Mouse (Mus musculus): ENCODE measurements around the gene Syt8.
"Not testable (repeated sequence)": the region's sequence is repeated elsewhere in the genome, so short reads cannot be mapped to it uniquely, and the experiment has no call there.

Gene Syt8

GRCm38 (mm10) chr7:142434137-142434865 lies at the start of gene Syt8:
TSS of gene Syt8 (plus strand) at chr7:142434850.
- in situ Hi-C loops (cut with MseI, MboI), result no loop called here

- in situ Hi-C loops (cut with MseI, MboI), result no loop called here
Measured at GRCm38 (mm10) chr7:142385742-142386403, 48.8 kb upstream of the Syt8 start.

- in situ Hi-C loops (cut with MseI, MboI), result no loop called here
Measured at GRCm38 (mm10) chr7:142386621-142387201, 47.9 kb upstream of the Syt8 start.

GRCm38 (mm10) chr7:142387419-142388148 lies 47.1 kb upstream of the Syt8 start, which contains the start of gene Ctsd:
TSS of gene Ctsd (minus strand) at chr7:142388038.
- in situ Hi-C loops (cut with MseI, MboI), result no loop called here

- in situ Hi-C loops (cut with MseI, MboI), result no loop called here
Measured at GRCm38 (mm10) chr7:142388198-142388597, 46.5 kb upstream of the Syt8 start.

- in situ Hi-C loops (cut with MseI, MboI), result no loop called here
Measured at GRCm38 (mm10) chr7:142388740-142389139, 45.9 kb upstream of the Syt8 start.

- in situ Hi-C loops (cut with MseI, MboI), result no loop called here
Measured at GRCm38 (mm10) chr7:142389961-142390650, 44.5 kb upstream of the Syt8 start.

GRCm38 (mm10) chr7:142391108-142391507 lies 43.5 kb upstream of the Syt8 start:
- in situ Hi-C loops (cut with MseI, MboI), result no loop called here

GRCm38 (mm10) chr7:142391609-142392008 lies 43.0 kb upstream of the Syt8 start:
- in situ Hi-C loops (cut with MseI, MboI), result no loop called here

GRCm38 (mm10) chr7:142393191-142393590 lies 41.5 kb upstream of the Syt8 start:
- in situ Hi-C loops (cut with MseI, MboI), result no loop called here

- in situ Hi-C loops (cut with MseI, MboI), result no loop called here
Measured at GRCm38 (mm10) chr7:142394261-142395190, 40.1 kb upstream of the Syt8 start.

GRCm38 (mm10) chr7:142395472-142395871 lies 39.2 kb upstream of the Syt8 start:
- in situ Hi-C loops (cut with MseI, MboI), result no loop called here

GRCm38 (mm10) chr7:142396611-142397010 lies 38.0 kb upstream of the Syt8 start:
- in situ Hi-C loops (cut with MseI, MboI), result no loop called here

GRCm38 (mm10) chr7:142398052-142398451 lies 36.6 kb upstream of the Syt8 start:
- in situ Hi-C loops (cut with MseI, MboI), result no loop called here

- in situ Hi-C loops (cut with MseI, MboI), result no loop called here
Measured at GRCm38 (mm10) chr7:142399250-142399649, 35.4 kb upstream of the Syt8 start.

- in situ Hi-C loops (cut with MseI, MboI), result no loop called here
Measured at GRCm38 (mm10) chr7:142400112-142400749, 34.4 kb upstream of the Syt8 start.

GRCm38 (mm10) chr7:142400750-142401142 lies 33.9 kb upstream of the Syt8 start:
- in situ Hi-C loops (cut with MseI, MboI), result no loop called here

GRCm38 (mm10) chr7:142403591-142403990 lies 31.1 kb upstream of the Syt8 start:
- in situ Hi-C loops (cut with MseI, MboI), result no loop called here

GRCm38 (mm10) chr7:142405134-142405533 lies 29.5 kb upstream of the Syt8 start:
- in situ Hi-C loops (cut with MseI, MboI), result not testable (repeated sequence)

- in situ Hi-C loops (cut with MseI, MboI), result no loop called here
Measured at GRCm38 (mm10) chr7:142407935-142408334, 26.7 kb upstream of the Syt8 start.
